Mouse (Mus musculus) mature B cell (primary cell): ENCODE data around the gene Rbfox1.

ENCODE experiments used
- in situ Hi-C: fragments of 300-500 bp; cut with MboI; formaldehyde crosslinking; loops from 2 replicates; pipeline ENCODE4 v1.14.3; 2019

Gene Rbfox1

DNA sequence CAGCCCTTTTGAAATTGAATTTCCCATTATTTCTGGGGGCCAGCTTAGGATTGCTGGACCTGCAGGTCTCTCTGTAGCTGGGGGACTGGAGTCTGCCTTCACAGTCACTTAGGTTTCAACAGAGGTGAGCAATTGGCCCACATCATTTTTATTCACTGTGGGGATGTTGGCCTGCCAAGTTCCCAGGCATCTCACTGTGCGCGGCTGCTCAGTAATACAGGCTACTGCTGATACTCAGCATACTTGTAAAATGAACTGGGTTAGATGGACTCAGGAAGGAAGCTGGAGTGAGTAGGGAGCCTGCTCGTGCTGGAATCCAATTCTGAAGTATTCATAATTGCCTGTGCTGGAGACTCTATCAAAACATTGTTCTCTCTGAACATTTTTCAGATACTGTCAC is 1356.5 kb downstream of the Rbfox1 start:
- in situ Hi-C loops: no loop called here

DNA sequence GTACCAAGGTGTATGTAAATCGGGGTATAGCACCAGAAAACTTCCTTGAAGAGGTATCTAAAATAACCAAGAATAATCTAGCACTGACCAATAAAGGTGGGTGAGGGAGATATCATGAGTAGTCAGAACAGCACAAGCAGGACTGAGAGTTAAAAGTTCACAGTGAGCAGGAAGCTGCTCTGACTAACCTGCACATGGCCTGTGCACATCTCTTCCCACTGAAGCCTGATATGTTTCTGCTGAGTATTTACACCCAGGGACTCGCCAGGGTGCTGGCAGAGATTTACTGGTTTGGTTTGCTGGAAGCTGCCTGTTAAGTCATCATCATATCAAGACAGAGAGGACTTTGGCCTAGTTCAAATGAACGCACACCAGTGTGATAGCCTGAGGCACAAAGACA is 1357.3 kb downstream of the Rbfox1 start:
- in situ Hi-C loops: no loop called here

GRCm38 (mm10) chr16:7244382-7244781 is 1359.2 kb downstream of the Rbfox1 start:
- in situ Hi-C loops: no loop called here

DNA sequence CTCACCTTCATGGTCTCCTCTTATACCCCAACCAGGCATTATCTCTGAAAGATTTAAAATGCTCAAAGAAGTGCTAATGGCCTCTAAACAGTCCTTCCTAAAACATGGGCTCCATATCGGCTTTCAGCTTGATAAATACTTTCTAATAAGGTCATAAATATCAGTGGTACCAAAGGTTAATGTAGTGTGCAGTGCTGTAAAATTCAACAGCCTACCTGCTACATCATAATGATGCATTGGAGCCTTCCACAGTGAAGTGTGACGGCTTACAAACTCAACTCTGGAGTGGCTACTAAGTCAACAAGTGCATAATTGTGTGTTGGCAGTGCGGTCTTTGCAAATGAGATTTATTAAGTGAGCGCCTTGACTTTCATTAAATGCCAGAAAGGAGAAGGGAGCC is 1366.5 kb downstream of the Rbfox1 start:
- in situ Hi-C loops: no loop called here

DNA sequence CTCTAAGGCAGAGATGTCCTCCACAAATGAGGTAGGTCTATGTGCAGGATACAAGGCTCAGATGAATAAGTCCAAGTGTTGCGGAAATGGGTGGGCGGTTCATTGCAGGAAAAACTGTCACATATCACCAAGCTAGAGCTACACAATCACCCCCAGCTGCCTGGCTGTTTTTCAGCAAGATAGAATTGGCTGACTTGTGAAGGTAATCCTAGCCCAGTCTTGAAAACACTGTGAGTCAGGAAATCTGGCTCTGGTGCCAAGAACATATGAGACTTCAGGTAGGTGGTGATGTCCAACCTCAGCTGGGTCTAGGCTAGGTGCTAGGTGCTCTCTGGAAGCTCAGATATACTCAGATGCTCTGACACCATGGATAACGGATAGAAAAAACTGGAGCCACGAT is 1372.2 kb downstream of the Rbfox1 start:
- in situ Hi-C loops: no loop called here

DNA sequence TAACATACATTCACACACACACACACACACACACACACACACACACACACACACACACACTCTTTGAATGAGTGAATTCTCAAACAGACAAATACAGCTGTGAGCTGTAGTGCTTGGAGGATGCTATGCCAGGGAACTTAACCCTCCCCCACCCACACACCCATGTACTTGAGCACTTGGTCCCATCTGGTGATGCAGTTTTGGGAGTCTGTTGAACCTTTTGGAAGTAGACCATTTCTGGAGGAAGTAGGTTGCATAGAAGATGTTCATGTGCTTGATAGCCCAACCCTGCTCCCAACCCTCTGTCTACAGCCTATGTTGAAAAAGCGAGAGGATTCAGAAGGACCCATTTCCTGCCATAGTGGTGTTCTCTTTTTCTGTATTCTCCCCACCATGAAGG is 1378.1 kb downstream of the Rbfox1 start:
- in situ Hi-C loops: no loop called here

DNA sequence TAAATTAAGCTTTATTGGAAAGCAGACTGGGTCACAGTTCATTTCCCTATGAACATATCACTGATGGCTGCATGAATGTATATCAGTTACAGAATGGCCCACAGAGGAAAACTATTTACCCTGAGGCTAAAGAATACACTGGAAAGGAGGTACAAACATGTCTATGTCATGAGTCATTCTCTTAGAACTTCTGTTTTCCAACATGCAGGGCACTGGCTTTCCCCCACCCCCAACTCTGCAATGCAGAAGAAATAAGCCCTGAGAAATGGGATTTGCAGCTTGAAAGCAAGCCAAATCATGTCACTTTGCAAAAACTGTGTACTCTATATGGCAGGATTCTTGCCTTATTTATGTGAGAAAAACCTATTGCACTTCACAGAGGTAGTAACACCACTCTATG is 1380.6 kb downstream of the Rbfox1 start:
- in situ Hi-C loops: no loop called here

DNA sequence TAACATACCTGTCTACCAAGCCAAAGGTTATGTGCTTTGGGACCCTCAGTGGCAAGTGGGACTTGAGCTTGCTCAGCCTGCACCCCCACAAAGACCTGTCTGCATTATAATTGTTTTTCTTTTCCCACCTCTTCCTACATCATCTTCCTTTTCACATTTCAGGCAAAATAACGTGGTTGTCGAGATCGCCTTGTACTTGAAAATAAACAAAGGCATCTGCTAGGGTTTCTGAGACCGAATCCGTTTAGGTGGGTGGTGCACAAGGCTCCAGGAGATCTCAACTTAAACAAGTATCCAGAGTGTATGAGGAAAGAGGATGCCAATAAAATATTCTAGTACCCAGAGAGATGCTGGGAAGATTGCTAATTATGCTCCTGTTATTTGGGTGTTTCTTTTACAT is 1390.3 kb downstream of the Rbfox1 start:
- in situ Hi-C loops: no loop called here

DNA sequence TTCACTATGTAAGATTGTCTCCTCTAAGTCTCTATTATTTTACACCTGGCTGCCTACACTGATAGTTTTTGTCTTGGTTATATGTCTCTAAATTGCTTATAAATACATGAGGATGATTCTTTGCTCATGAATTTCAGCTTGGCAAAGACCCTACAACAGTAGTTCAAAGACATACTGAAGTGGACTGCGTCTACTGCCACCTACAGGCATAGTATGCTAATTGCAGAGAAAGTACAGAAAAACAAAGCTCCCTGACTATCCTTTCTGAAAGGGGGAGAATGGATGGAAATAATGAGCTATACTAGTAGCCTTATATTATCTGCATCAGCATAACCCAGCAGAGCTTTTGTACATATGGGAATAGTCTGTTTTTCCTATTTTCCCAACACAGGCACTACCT is 1390.7 kb downstream of the Rbfox1 start:
- in situ Hi-C loops: no loop called here

DNA sequence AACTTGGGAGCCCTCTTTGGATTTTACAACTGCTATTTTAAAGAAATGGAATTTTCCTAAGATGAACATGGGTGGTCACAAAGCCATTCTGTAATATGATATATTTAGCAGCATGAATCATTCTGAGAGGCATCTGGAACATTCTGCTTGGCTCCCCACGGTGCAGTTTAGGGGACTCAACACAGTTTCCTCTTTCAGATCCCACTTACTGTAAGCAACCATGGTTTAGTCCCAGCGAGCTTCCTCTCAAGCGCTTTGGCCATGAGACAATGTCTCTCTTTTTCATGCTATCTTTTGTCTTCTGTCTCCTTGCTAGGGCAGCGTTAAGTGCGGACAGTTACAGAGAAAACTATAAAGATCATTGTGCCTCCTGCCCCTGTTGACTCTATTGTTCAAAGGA is 1394.4 kb downstream of the Rbfox1 start:
- in situ Hi-C loops: no loop called here

DNA sequence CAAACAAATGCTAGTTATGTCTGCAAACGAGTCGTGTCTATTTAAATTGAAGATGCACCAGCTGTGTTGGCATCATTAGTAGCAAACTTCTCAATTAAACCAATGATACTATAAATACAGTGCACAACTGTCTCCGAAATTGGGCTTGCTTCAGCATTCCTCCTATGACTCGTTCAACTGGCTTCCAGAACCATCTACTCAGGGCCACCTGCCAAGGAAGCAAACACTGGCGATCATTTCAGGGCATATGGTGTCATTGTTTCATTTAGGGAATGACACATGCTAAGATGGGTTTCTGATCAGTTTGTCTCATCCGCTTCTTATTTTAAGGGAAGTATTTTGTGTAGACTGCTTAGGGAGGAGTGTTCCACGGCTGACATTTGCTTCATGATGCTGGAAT is 1397.1 kb downstream of the Rbfox1 start:
- in situ Hi-C loops: no loop called here

DNA sequence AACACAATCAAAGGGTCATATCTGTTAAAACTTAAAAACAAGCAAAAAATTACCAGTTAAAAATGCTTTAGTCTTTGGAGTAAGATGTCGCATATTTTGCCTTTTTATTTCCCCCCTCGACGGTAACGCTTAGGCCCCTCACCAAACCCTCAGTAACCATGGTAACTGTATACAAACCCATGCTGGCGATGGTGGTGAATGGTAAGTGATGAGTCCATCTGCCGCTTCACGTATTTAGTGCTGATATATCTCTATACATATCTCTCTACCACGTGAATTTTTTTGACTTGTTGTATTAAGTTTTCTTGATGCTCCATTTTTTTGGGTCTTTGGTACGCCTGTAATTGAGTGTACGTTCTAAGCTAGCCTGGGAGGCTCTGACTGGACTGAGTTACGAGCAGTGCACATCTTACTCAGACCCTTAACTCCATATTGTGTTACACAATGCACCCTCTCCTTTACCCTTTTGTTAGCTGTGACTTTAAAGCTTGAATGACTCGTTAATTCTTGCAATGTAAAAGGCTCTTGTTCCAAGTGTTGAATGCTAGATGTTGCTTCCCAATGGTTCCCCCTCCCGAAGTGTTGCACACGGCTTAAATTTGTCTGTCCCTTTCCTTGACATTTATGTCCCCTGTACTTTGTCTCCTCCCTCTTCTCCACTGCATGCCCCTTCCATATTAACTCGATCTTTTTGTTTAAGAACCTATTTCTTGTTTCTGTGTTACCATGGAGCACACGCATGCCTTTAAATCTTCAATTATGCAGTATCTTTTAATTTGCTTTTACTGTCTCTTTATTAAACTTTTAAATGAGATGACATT is 1408.0 kb downstream of the Rbfox1 start:
- in situ Hi-C loops: no loop called here

DNA sequence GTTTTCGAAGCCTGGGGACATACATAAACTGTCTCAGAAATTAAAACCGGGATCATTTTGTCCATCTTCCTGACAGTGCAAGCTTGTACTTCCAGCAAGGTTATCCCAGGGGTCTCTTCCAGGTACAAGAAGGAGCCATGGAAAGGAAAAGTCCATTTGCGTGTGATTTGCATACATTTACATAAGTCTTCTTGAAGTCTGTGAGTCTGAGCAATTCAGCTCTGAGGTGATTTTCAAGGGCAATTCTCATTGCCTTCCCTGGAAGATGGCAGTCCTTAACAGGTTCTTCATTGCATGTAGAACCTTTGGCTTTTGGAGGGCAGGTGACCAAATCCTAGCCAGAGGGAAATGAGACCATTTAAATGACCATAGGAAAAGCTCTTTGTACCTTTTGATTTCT is 1417.3 kb downstream of the Rbfox1 start:
- in situ Hi-C loops: no loop called here

DNA sequence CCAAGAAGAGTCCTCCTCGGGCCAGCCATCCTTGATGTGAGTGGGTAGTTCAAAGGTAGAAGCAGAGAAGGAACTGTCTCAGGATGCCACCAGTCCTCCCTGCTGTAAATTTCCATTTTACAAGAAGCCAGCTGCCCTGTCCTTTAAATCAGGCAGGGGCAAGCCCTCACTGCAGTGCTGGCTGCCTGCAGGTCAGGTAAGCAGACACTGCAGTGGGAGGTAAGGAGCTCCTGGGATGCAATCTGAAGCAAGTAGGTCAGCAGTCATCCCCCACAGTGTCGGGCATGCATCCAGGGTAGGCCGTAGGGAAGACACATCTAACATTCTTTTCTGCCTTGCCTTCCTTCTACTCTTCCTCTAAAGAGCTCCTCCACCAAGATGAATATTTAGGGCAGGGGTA is 1444.0 kb downstream of the Rbfox1 start:
- in situ Hi-C loops: no loop called here

- in situ Hi-C loops: no loop called here
These were observed 1456.0 kb downstream of the Rbfox1 start for GRCm38 (mm10) chr16:7341186-7341585.

- in situ Hi-C loops: no loop called here
These were observed 1460.1 kb downstream of the Rbfox1 start for GRCm38 (mm10) chr16:7345298-7345697.

GRCm38 (mm10) chr16:7346001-7346625 is 1461.0 kb downstream of the Rbfox1 start:
- in situ Hi-C loops: no loop called here

- in situ Hi-C loops: no loop called here
These were observed 1462.5 kb downstream of the Rbfox1 start for GRCm38 (mm10) chr16:7347522-7348165.

DNA sequence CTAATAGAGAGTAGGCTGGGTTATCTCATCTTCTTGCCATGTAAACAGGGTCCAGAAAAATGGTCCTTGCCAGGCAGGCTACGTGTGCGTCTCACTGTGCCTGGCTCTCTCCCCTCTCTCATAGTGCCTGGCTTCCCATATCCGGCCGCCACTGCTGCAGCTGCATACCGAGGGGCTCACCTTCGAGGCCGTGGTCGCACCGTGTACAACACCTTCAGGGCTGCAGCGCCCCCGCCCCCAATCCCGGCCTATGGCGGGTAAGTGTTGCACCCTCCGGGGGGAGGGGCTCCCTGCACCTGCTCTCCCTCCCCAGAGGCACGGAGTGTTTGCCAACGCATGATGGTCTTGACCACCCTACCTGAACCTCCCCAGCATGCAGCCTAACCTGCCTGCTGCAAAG is 1467.7 kb downstream of the Rbfox1 start:
- in situ Hi-C loops: no loop called here

- in situ Hi-C loops: no loop called here
These were observed 1469.0 kb downstream of the Rbfox1 start for GRCm38 (mm10) chr16:7354116-7354515.

- in situ Hi-C loops: no loop called here
These were observed 1473.9 kb downstream of the Rbfox1 start for GRCm38 (mm10) chr16:7359043-7359442.

DNA sequence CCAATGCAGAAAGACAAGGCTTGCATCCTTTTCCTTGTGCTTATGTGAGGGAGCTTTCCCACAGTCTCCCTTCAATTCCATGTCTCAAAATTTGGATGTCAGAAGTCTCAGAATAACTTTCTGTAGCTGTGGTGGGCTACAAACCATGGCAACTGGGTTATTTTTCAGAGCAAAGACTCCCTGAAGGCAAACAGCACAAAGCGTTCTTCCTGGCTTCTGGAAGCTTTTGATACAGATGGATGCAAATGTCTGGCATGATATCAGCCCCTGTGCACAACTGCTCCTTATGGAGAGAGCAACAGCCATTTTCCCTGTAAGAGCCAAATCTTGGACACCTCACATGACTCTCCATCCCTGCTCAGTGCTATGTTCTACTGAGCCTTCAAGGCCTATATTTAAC is 1475.6 kb downstream of the Rbfox1 start:
- in situ Hi-C loops: no loop called here

DNA sequence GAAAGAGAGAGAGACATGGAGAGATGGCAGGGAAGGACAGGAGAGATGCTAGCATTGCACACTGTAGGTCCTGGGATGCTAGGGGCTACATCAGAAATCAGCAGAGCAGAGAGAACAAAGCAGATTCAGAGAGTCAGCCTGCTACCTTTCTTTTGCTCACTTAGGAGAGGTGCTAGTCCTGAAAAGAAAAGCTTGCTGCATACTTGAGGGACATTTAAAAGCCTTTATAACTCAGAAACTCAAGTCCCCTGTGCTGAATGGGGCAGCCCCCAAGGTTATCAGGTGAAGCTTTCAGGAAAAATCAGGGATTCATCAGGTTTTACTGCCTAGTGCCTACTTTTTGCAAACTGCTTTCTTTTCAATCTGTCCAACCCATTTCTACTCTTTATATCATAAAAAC is 1480.7 kb downstream of the Rbfox1 start:
- in situ Hi-C loops: no loop called here
